Mouse (Mus musculus) stomach, embryonic 15.5 days (tissue): Measurements from ENCODE around the gene Vim. TPM values are rescaled to one million over a fixed set of nuclear protein-coding genes. Genes with fewer than 3 reads are reported as not detected.
"Not testable (repeated sequence)": the region's sequence is repeated elsewhere in the genome, so short reads cannot be mapped to it uniquely, and the experiment has no call there.

Experiments used
- ATAC-seq: fragments of 200-750 bp; cut with Nextera tagmentation; 2 replicates; pipeline ENCODE4 v1.8.0; 2017; ENCODE audit warnings: low read depth, moderate number of reproducible peaks, moderate TSS enrichment; ENCODE audit not compliant: insufficient read depth, low FRiP score
- H3K27ac ChIP-seq: fragments of 300-500 bp; sonication (generic); 2 replicates; pipeline ENCODE4 v1.5.1; 2015; ENCODE audit warnings: mild to moderate bottlenecking, inconsistent platforms
- H3K27me3 ChIP-seq: fragments of 300-500 bp; sonication (generic); replicated peaks from 2 replicates; pipeline ENCODE4 v1.6.1; 2015; ENCODE audit warnings: inconsistent platforms
- H3K36me3 ChIP-seq: fragments of 300-500 bp; sonication (generic); 2 replicates; pipeline ENCODE4 v1.6.1; 2015; ENCODE audit warnings: inconsistent platforms
- H3K4me1 ChIP-seq: fragments of 300-500 bp; sonication (generic); 2 replicates; pipeline ENCODE4 v1.6.1; 2015; ENCODE audit warnings: inconsistent platforms
- H3K4me2 ChIP-seq: fragments of 300-500 bp; sonication (generic); 2 replicates; pipeline ENCODE4 v1.6.1; 2015; ENCODE audit warnings: mild to moderate bottlenecking, inconsistent platforms
- H3K4me3 ChIP-seq: fragments of 300-500 bp; sonication (generic); replicated peaks from 2 replicates; pipeline ENCODE4 v1.5.1; 2015; ENCODE audit warnings: inconsistent platforms
- H3K9ac ChIP-seq: fragments of 300-500 bp; sonication (generic); 2 replicates; pipeline ENCODE4 v1.6.1; 2015; ENCODE audit warnings: inconsistent platforms
- H3K9me3 ChIP-seq: fragments of 300-500 bp; sonication (generic); 2 replicates; pipeline ENCODE4 v1.6.1; 2016; ENCODE audit warnings: inconsistent platforms
- WGBS: fragments of 180-500 bp; shearing (Covaris S2); methylation state at CpG from one replicate; pipeline ENCODE4 v1.1.7; 2015; 5-methylcytosine and 5-hydroxymethylcytosine counted together
- polyA plus RNA-seq: library from polyadenylated mRNA; unstranded; fragments of >200 nt; fragmentation: Nextera tagmentation; extraction: Ambion mirVana; gene quantifications from 2 replicates; pipeline ENCODE4 v1.2.1, GENCODE M21; 2015

Gene Vim
- polyA plus RNA-seq, 1 experiment from 2014 or later: 469 TPM

DNA sequence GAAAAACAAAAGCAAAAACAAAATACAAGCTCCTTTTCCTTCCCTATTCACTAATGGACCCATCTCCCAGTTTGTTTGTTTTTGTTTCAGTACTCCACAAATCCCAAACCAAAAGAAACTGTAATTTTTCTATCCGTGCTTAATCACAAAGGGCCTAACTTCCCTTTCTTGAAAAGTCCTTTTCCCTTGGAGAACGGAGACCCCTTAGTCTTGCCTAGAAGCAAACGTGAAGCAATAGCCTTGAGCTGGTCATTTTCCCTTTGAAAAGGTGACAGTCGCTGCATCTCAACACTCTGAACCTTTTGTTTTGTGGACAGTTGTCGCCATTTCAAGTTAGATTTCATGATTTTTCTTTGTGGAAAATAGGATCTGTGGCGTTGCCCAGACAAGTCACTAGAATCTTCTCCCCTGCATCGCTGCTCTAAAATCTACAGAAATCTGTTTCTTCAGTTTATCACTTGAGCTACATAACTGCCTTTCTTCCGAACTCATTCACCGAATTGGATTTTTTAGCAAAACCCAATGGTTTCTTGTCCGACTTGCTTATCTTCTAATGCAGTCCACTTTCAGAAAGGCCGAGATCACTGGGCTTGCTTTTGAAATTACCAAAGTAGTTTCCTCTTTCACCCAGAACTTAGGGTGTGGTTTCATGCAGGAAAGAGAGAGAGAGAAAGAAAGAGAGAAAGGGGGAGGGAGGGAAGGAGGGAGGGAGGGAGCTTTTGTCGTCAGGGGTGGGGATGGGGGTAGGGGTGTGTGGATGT is 900 bp upstream of the Vim start:
- Histone ChIP-seq H3K9me3 (no peaks in the 10 kb centered on the region), H3K27me3 (no peaks in the 10 kb centered on the region), H3K4me2 (peak overlapping the region; percentile 65), H3K27ac (peak overlapping the region; percentile 98), H3K4me1 (peaks cover 14% of the 10 kb centered on the region), H3K4me3 (peak overlapping the region; percentile 62), H3K36me3 (no peaks in the 10 kb centered on the region), H3K9ac (peak overlapping the region; percentile 50; the same call in 1 of the 2 replicates)
- WGBS: 14% methylated on average over 12 of the region's 12 CpGs
- no peak for ATAC-seq

DNA sequence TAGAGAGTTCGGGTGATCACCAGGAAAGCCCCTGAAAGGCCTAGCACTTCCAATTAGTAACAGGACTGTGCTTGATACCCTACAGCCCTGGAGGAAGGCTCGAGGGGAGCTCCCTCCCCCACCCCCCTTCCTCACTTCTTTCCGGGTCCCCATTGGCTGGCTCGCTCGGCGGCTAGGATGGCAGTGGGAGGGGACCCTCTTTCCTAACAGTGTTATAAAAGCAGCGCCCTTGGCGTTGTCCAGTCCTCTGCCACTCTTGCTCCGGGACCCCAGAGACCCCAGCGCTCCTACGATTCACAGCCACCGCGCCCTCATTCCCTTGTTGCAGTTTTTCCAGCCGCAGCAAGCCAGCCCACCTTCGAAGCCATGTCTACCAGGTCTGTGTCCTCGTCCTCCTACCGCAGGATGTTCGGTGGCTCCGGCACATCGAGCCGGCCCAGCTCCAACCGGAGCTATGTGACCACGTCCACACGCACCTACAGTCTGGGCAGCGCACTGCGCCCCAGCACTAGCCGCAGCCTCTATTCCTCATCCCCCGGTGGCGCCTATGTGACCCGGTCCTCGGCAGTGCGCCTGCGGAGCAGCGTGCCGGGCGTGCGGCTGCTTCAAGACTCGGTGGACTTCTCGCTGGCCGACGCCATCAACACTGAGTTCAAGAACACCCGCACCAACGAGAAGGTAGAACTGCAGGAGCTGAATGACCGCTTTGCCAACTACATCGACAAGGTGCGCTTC is 506 bp downstream of the Vim start:
- H3K4me2 ChIP-seq: peak overlapping the region; percentile 65
- peak overlapping the region; percentile 98 for H3K27ac ChIP-seq
- H3K36me3 ChIP-seq: peaks cover 3% of the 10 kb centered on the region; the same call in 1 of the 2 replicates
- H3K4me1 ChIP-seq: peaks cover 14% of the 10 kb centered on the region
- H3K9me3 ChIP-seq: no peaks in the 10 kb centered on the region
- peak overlapping the region; percentile 62 for H3K4me3 ChIP-seq
- peak overlapping the region; percentile 78 for H3K9ac ChIP-seq
- under 1% methylated on average over 46 of the region's 46 CpGs for WGBS
- H3K27me3 ChIP-seq: no peaks in the 10 kb centered on the region
- peak; percentile 89 for ATAC-seq

DNA sequence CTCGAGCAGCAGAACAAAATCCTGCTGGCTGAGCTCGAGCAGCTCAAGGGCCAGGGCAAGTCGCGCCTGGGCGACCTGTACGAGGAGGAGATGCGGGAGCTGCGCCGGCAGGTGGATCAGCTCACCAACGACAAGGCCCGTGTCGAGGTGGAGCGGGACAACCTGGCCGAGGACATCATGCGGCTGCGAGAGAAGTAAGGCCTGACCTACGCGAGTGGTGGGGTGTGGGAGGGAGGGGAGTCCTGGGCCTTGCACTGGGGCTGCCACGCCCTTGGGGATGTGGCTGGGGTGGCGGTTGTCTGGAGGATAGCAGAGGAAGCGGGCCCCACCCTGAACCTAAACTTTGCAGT is 1.0 kb downstream of the Vim start:
- Histone ChIP-seq H3K4me1 (peaks cover 14% of the 10 kb centered on the region), H3K9ac (peak overlapping the region; percentile 78), H3K27me3 (no peaks in the 10 kb centered on the region), H3K4me2 (peak overlapping the region; percentile 65), H3K9me3 (no peaks in the 10 kb centered on the region), H3K4me3 (peak overlapping the region; percentile 62), H3K36me3 (peaks cover 3% of the 10 kb centered on the region; the same call in 1 of the 2 replicates), H3K27ac (peak overlapping the region; percentile 98)
- ATAC-seq: no peak
- WGBS: 0% methylated on average over 21 of the region's 21 CpGs

DNA sequence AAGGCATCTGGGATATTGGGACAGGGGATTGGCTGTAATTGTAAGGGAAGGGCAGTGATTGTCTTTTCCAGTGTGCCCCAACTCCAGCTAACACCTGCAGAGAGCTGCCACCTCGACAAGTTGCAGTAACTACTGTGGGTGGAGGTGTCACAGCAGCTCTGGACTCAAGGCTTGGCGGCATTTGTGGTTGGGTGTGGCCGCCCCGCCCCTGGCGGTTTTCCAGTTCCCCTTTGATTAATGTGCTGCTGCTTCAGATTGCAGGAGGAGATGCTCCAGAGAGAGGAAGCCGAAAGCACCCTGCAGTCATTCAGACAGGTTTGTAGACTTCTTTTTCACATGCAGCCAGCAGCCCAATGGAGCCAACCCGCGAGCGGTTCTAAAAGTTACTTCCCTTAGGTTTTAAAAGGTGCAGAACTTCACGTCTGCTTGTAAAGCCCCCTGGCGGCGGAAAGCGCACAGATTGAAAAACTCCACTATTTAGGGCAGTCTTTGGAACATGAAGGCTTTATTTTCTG is 1.6 kb downstream of the Vim start:
- Histone ChIP-seq H3K9me3 (no peaks in the 10 kb centered on the region), H3K4me3 (peak overlapping the region; percentile 62), H3K27ac (peak overlapping the region; percentile 98), H3K36me3 (peaks cover 3% of the 10 kb centered on the region; the same call in 1 of the 2 replicates), H3K4me2 (peak overlapping the region; percentile 65), H3K27me3 (no peaks in the 10 kb centered on the region), H3K4me1 (peaks cover 14% of the 10 kb centered on the region), H3K9ac (peak overlapping the region; percentile 78)
- 1% methylated on average over 13 of the region's 13 CpGs for WGBS
- ATAC-seq: no peak

- peaks cover 3% of the 10 kb centered on the region; the same call in 1 of the 2 replicates for H3K36me3 ChIP-seq
- peak overlapping the region; percentile 65 for H3K4me2 ChIP-seq
- H3K27ac ChIP-seq: peak overlapping the region; percentile 17; the same call in 1 of the 2 replicates
- H3K4me3 ChIP-seq: peak overlapping the region; percentile 62
- no peak overlapping the region; the same call in 1 of the 2 replicates for H3K9ac ChIP-seq
- no peaks in the 10 kb centered on the region for H3K27me3 ChIP-seq
- H3K9me3 ChIP-seq: no peaks in the 10 kb centered on the region
- WGBS: 15% methylated on average over 6 of the region's 6 CpGs
- H3K4me1 ChIP-seq: peaks cover 14% of the 10 kb centered on the region
- ATAC-seq: no peak
Measured at GRCm38 (mm10) chr2:13575926-13576325, 2.2 kb downstream of the Vim start.

- 96% methylated on average over 1 of the region's 1 CpGs for WGBS
Measured at GRCm38 (mm10) chr2:13577399-13577798, 3.7 kb downstream of the Vim start.

DNA sequence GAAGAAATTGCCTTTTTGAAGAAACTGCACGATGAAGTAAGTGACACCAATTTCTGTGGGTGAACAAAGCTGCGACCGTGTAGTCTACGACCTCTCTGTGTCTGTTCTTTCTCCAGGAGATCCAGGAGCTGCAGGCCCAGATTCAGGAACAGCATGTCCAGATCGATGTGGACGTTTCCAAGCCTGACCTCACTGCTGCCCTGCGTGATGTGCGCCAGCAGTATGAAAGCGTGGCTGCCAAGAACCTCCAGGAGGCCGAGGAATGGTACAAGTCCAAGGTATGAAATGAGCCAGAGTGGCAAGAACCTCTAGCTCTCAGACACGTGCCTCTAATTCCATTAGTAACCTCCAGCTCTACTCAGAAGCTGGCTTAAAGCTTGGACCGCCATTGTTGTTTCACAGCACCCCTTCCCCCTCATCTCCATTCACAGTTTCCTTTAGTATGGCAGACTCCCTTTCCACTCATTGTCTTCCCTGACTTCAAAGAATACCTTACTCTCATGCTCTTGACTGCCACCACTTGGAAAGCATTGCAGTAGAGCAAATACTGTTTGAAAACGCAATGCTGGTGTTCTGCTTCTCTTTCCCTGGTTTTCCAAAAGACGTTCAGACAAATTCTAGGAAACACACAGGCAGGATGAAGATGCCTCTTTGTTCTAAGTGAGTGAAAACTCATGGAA is 4.9 kb downstream of the Vim start:
- H3K4me3 ChIP-seq: no peak overlapping the region
- 81% methylated on average over 14 of the region's 14 CpGs for WGBS
- H3K4me1 ChIP-seq: peaks cover 3% of the 10 kb centered on the region; the same call in 1 of the 2 replicates
- H3K4me2 ChIP-seq: no peak overlapping the region
- no peak for ATAC-seq
- H3K27ac ChIP-seq: no peak overlapping the region
- H3K36me3 ChIP-seq: peaks cover 12% of the 10 kb centered on the region
- H3K9me3 ChIP-seq: no peaks in the 10 kb centered on the region
- no peak overlapping the region for H3K9ac ChIP-seq
- H3K27me3 ChIP-seq: no peaks in the 10 kb centered on the region

More at GRCm38 (mm10) chr2:13577399-13577798, 3.7 kb downstream of the Vim start:
- Histone ChIP-seq H3K9ac (no peak overlapping the region), H3K4me2 (no peak overlapping the region), H3K4me3 (no peak overlapping the region), H3K27ac (no peak overlapping the region), H3K27me3 (no peaks in the 10 kb centered on the region), H3K9me3 (no peaks in the 10 kb centered on the region), H3K4me1 (peaks cover 8% of the 10 kb centered on the region), H3K36me3 (peaks cover 12% of the 10 kb centered on the region)
- no peak for ATAC-seq

GRCm38 (mm10) chr2:13579315-13579714 is 5.6 kb downstream of the Vim start:
- no peak overlapping the region for H3K9ac ChIP-seq
- ATAC-seq: no peak
- peaks cover 3% of the 10 kb centered on the region; the same call in 1 of the 2 replicates for H3K4me1 ChIP-seq
- peaks cover 12% of the 10 kb centered on the region for H3K36me3 ChIP-seq
- H3K4me2 ChIP-seq: no peak overlapping the region
- WGBS: 92% methylated on average over 8 of the region's 8 CpGs
- H3K27ac ChIP-seq: no peak overlapping the region
- H3K9me3 ChIP-seq: no peaks in the 10 kb centered on the region
- H3K4me3 ChIP-seq: no peak overlapping the region
- H3K27me3 ChIP-seq: no peaks in the 10 kb centered on the region

DNA sequence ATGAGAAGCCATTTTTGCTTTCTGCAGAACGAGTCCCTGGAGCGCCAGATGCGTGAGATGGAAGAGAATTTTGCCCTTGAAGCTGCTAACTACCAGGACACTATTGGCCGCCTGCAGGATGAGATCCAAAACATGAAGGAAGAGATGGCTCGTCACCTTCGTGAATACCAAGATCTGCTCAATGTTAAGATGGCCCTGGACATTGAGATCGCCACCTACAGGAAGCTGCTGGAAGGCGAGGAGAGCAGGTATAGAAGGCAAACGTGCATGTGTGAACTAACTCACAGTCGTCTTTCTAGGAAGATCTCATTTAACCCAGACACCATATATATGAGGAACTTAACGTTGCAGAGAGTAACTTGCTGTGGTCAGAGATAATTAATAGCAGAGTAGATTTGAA is 6.3 kb downstream of the Vim start:
- Histone ChIP-seq H3K36me3 (peaks cover 12% of the 10 kb centered on the region), H3K9me3 (no peaks in the 10 kb centered on the region), H3K4me3 (no peak overlapping the region), H3K27ac (no peak overlapping the region), H3K9ac (no peak overlapping the region), H3K4me2 (no peak overlapping the region), H3K4me1 (peaks cover 3% of the 10 kb centered on the region; the same call in 1 of the 2 replicates), H3K27me3 (no peaks in the 10 kb centered on the region)
- WGBS: 68% methylated on average over 11 of the region's 11 CpGs
- no peak for ATAC-seq

GRCm38 (mm10) chr2:13582184-13582583 is 8.5 kb downstream of the Vim start:
- 73% methylated on average over 3 of the region's 3 CpGs for WGBS
- Histone ChIP-seq H3K4me2 (no peak overlapping the region), H3K4me1 (no peaks in the 10 kb centered on the region), H3K27me3 (no peaks in the 10 kb centered on the region), H3K27ac (no peak overlapping the region), H3K36me3 (peaks cover 12% of the 10 kb centered on the region), H3K4me3 (no peak overlapping the region), H3K9me3 (no peaks in the 10 kb centered on the region), H3K9ac (no peak overlapping the region)
- ATAC-seq: no peak

DNA sequence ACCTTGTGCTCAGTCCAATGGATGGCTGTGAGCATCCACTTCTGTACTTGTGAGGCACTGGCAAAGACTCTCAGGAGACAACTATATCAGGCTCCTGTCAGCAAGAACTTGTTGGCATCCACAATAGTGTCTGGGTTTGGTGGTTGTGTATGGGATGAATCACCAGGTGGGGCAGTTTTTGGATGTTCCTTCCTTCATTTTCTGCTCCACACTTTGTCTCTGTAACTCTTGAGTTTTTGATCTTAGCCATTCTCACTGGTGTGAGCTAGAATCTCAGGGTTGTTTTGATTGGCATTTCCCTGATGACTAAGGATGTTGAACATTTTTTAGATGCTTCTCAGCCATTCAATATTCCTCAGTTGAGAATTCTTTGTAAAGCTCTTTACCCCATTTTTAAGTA is 10.0 kb downstream of the Vim start:
- not testable (repeated sequence) for H3K9me3 ChIP-seq, H3K27me3 ChIP-seq, H3K27ac ChIP-seq, H3K4me2 ChIP-seq, H3K9ac ChIP-seq, H3K4me1 ChIP-seq, ATAC-seq, H3K4me3 ChIP-seq, H3K36me3 ChIP-seq
